Mouse (Mus musculus) layer of hippocampus, postnatal 25 days (tissue): ENCODE measurements at regions not wholly inside any gene's neighbourhood (a gene's known extent, or its start where the extent isn't known, plus 50 kb on each side); places are given as distances from the start of the nearest gene placed in this dataset.

Experiments used
- DNase-seq, 2 experiments: peaks; one replicate each; pipeline ENCODE4 v3.0.0; 2022; ENCODE audit warnings: mixed read lengths in 2 of 2, low spot score in 1 of 2; ENCODE audit errors: extremely low spot score in 1 of 2
- microRNA-seq, 2 experiments: library from miRNA; unstranded; fragments of <30 nt; microRNA quantifications; one replicate each; pipeline ENCODE4 v1.2.0; 2021

- no peak for DNase-seq
Observed at GRCm38 (mm10) chr1:190250574-190251246, 80.2 kb upstream of the Prox1 start.

GRCm38 (mm10) chr1:190242526-190242925 lies 72.0 kb upstream of the Prox1 start:
- DNase-seq = no peak

- no peak for DNase-seq
Observed at GRCm38 (mm10) chr1:190239796-190240195, 69.3 kb upstream of the Prox1 start.

- no peak for DNase-seq
Observed at GRCm38 (mm10) chr1:190230866-190231265, 60.4 kb upstream of the Prox1 start.

GRCm38 (mm10) chr1:190220417-190220816 lies 49.9 kb upstream of the Prox1 start:
- no peak for DNase-seq

Small RNA genes lying in the stretch of these regions (microRNA-seq; reads per million reads assigned to microRNA genes)
- gene Gm47294 = 0 reads per million in 2 experiments
